Mouse (Mus musculus): ENCODE results near the gene Snx29.

- TF ChIP-seq CTCF (IDR thresholded peaks at IDR 0.05; ENCODE audit: low read depth) (no peak), EP300 (IDR thresholded peaks at IDR 0.05; ENCODE audit: low read depth) (no peak)
These were observed 215.0 kb downstream of the Snx29 start for GRCm38 (mm10) chr16:11537663-11538062.

Measured in liver, embryonic 14.5 days (tissue).